Mouse (Mus musculus): ENCODE measurements at regions not wholly inside any gene's neighbourhood (a gene's known extent, or its start where the extent isn't known, plus 50 kb on each side); places are given as distances from the start of the nearest gene placed in this dataset.

GRCm38 (mm10) chr10:109607121-109607520 is 596.3 kb upstream of the Syt1 start:
- in situ Hi-C loops (cut with MboI; ENCODE audit: low sequenced_read_pairs in 2 of 2, unreplicated experiment in 2 of 2): no loop called here
- Histone ChIP-seq H3K9ac (ENCODE audit: insufficient read depth, low read depth, low read length, poor library complexity, severe bottlenecking) (no peak overlapping the region), H3K27ac (ENCODE audit: insufficient read depth, low read depth, low read length, poor library complexity, severe bottlenecking) (no peak overlapping the region), H3K4me3 (ENCODE audit: insufficient read depth in 1 of 2, low read depth in 1 of 2, low read length in 2 of 2, poor library complexity in 1 of 2, severe bottlenecking in 1 of 2) (no peak overlapping the region), H3K4me1 (ENCODE audit: control insufficient read depth in 2 of 2, insufficient read depth in 2 of 2, low read length in 2 of 2, poor library complexity in 1 of 2) (no peaks in the 10 kb centered on the region), H3K36me3 (ENCODE audit: control insufficient read depth, insufficient read depth, low read length, poor library complexity, severe bottlenecking) (no peaks in the 10 kb centered on the region), H3K9me3 (ENCODE audit: control insufficient read depth, insufficient read depth, low read depth, low read length) (no peaks in the 10 kb centered on the region)
- TF ChIP-seq ZNF384 (IDR thresholded peaks at IDR 0.05; ENCODE audit: low read depth, low read length) (no peak), HCFC1 (IDR thresholded peaks at IDR 0.05; ENCODE audit: borderline replicate concordance, insufficient read depth, low read length) (no peak), ZC3H11A (IDR thresholded peaks at IDR 0.05; ENCODE audit: borderline replicate concordance, low read depth, low read length) (no peak), MAFK (IDR thresholded peaks at IDR 0.05; ENCODE audit: insufficient read depth, low read depth, low read length) (no peak), CHD2 (IDR thresholded peaks at IDR 0.05; ENCODE audit: low read depth, low read length) (no peak)
- DNase-seq (ENCODE audit: low read depth, low spot score): no peak

- DNase-seq (ENCODE audit: low read depth, low spot score): no peak
These were observed 592.5 kb upstream of the Syt1 start for GRCm38 (mm10) chr10:109603241-109603640.

GRCm38 (mm10) chr10:109598604-109599003 is 587.8 kb upstream of the Syt1 start:
- H3K4me3 ChIP-seq (ENCODE audit: insufficient read depth in 1 of 2, low read depth in 1 of 2, low read length in 2 of 2, poor library complexity in 1 of 2, severe bottlenecking in 1 of 2): no peak overlapping the region
- H3K27ac ChIP-seq (ENCODE audit: insufficient read depth, low read depth, low read length, poor library complexity, severe bottlenecking): no peak overlapping the region
- TF ChIP-seq MAFK (IDR thresholded peaks at IDR 0.05; ENCODE audit: insufficient read depth, low read depth, low read length) (no peak), ZNF384 (IDR thresholded peaks at IDR 0.05; ENCODE audit: low read depth, low read length) (no peak), CHD2 (IDR thresholded peaks at IDR 0.05; ENCODE audit: low read depth, low read length) (no peak), HCFC1 (IDR thresholded peaks at IDR 0.05; ENCODE audit: borderline replicate concordance, insufficient read depth, low read length) (no peak), ZC3H11A (IDR thresholded peaks at IDR 0.05; ENCODE audit: borderline replicate concordance, low read depth, low read length) (no peak)
- DNase-seq (ENCODE audit: low read depth, low spot score): no peak
- no peaks in the 10 kb centered on the region for H3K4me1 ChIP-seq (ENCODE audit: control insufficient read depth in 2 of 2, insufficient read depth in 2 of 2, low read length in 2 of 2, poor library complexity in 1 of 2)
- H3K36me3 ChIP-seq (ENCODE audit: control insufficient read depth, insufficient read depth, low read length, poor library complexity, severe bottlenecking): no peaks in the 10 kb centered on the region
- in situ Hi-C loops (cut with MboI; ENCODE audit: low sequenced_read_pairs in 2 of 2, unreplicated experiment in 2 of 2): no loop called here
- H3K9ac ChIP-seq (ENCODE audit: insufficient read depth, low read depth, low read length, poor library complexity, severe bottlenecking): no peak overlapping the region
- no peaks in the 10 kb centered on the region for H3K9me3 ChIP-seq (ENCODE audit: control insufficient read depth, insufficient read depth, low read depth, low read length)

More at GRCm38 (mm10) chr10:109603241-109603640, 592.5 kb upstream of the Syt1 start:
- no peak overlapping the region for H3K9ac ChIP-seq (ENCODE audit: insufficient read depth, low read depth, low read length, poor library complexity, severe bottlenecking)
- H3K36me3 ChIP-seq (ENCODE audit: control insufficient read depth, insufficient read depth, low read length, poor library complexity, severe bottlenecking): no peaks in the 10 kb centered on the region
- H3K4me3 ChIP-seq (ENCODE audit: insufficient read depth in 1 of 2, low read depth in 1 of 2, low read length in 2 of 2, poor library complexity in 1 of 2, severe bottlenecking in 1 of 2): no peak overlapping the region
- no peak overlapping the region for H3K27ac ChIP-seq (ENCODE audit: insufficient read depth, low read depth, low read length, poor library complexity, severe bottlenecking)
- in situ Hi-C loops (cut with MboI; ENCODE audit: low sequenced_read_pairs in 2 of 2, unreplicated experiment in 2 of 2): no loop called here
- TF ChIP-seq MAFK (IDR thresholded peaks at IDR 0.05; ENCODE audit: insufficient read depth, low read depth, low read length) (no peak), ZNF384 (IDR thresholded peaks at IDR 0.05; ENCODE audit: low read depth, low read length) (no peak), ZC3H11A (IDR thresholded peaks at IDR 0.05; ENCODE audit: borderline replicate concordance, low read depth, low read length) (no peak), CHD2 (IDR thresholded peaks at IDR 0.05; ENCODE audit: low read depth, low read length) (no peak), HCFC1 (IDR thresholded peaks at IDR 0.05; ENCODE audit: borderline replicate concordance, insufficient read depth, low read length) (no peak)
- H3K9me3 ChIP-seq (ENCODE audit: control insufficient read depth, insufficient read depth, low read depth, low read length): no peaks in the 10 kb centered on the region
- no peaks in the 10 kb centered on the region for H3K4me1 ChIP-seq (ENCODE audit: control insufficient read depth in 2 of 2, insufficient read depth in 2 of 2, low read length in 2 of 2, poor library complexity in 1 of 2)

- Histone ChIP-seq H3K9ac (ENCODE audit: insufficient read depth, low read depth, low read length, poor library complexity, severe bottlenecking) (no peak overlapping the region), H3K36me3 (ENCODE audit: control insufficient read depth, insufficient read depth, low read length, poor library complexity, severe bottlenecking) (no peaks in the 10 kb centered on the region), H3K4me3 (ENCODE audit: insufficient read depth in 1 of 2, low read depth in 1 of 2, low read length in 2 of 2, poor library complexity in 1 of 2, severe bottlenecking in 1 of 2) (no peak overlapping the region), H3K4me1 (ENCODE audit: control insufficient read depth in 2 of 2, insufficient read depth in 2 of 2, low read length in 2 of 2, poor library complexity in 1 of 2) (no peaks in the 10 kb centered on the region), H3K27ac (ENCODE audit: insufficient read depth, low read depth, low read length, poor library complexity, severe bottlenecking) (no peak overlapping the region), H3K9me3 (ENCODE audit: control insufficient read depth, insufficient read depth, low read depth, low read length) (no peaks in the 10 kb centered on the region)
- in situ Hi-C loops (cut with MboI; ENCODE audit: low sequenced_read_pairs in 2 of 2, unreplicated experiment in 2 of 2): no loop called here
- no peak for DNase-seq (ENCODE audit: low read depth, low spot score)
- no peak for TF ChIP-seq HCFC1 (IDR thresholded peaks at IDR 0.05; ENCODE audit: borderline replicate concordance, insufficient read depth, low read length)
- TF ChIP-seq CHD2 (IDR thresholded peaks at IDR 0.05; ENCODE audit: low read depth, low read length): no peak
- TF ChIP-seq MAFK (IDR thresholded peaks at IDR 0.05; ENCODE audit: insufficient read depth, low read depth, low read length): no peak
- TF ChIP-seq ZNF384 (IDR thresholded peaks at IDR 0.05; ENCODE audit: low read depth, low read length): no peak
- TF ChIP-seq ZC3H11A (IDR thresholded peaks at IDR 0.05; ENCODE audit: borderline replicate concordance, low read depth, low read length): no peak
These were observed 562.4 kb upstream of the Syt1 start for GRCm38 (mm10) chr10:109573200-109573599.

GRCm38 (mm10) chr10:109569798-109570197 is 559.0 kb upstream of the Syt1 start:
- Histone ChIP-seq H3K27ac (ENCODE audit: insufficient read depth, low read depth, low read length, poor library complexity, severe bottlenecking) (no peak overlapping the region), H3K4me1 (ENCODE audit: control insufficient read depth in 2 of 2, insufficient read depth in 2 of 2, low read length in 2 of 2, poor library complexity in 1 of 2) (no peaks in the 10 kb centered on the region), H3K9me3 (ENCODE audit: control insufficient read depth, insufficient read depth, low read depth, low read length) (no peaks in the 10 kb centered on the region), H3K36me3 (ENCODE audit: control insufficient read depth, insufficient read depth, low read length, poor library complexity, severe bottlenecking) (no peaks in the 10 kb centered on the region), H3K9ac (ENCODE audit: insufficient read depth, low read depth, low read length, poor library complexity, severe bottlenecking) (no peak overlapping the region), H3K4me3 (ENCODE audit: insufficient read depth in 1 of 2, low read depth in 1 of 2, low read length in 2 of 2, poor library complexity in 1 of 2, severe bottlenecking in 1 of 2) (no peak overlapping the region)
- in situ Hi-C loops (cut with MboI; ENCODE audit: low sequenced_read_pairs in 2 of 2, unreplicated experiment in 2 of 2): no loop called here
- no peak for TF ChIP-seq ZNF384 (IDR thresholded peaks at IDR 0.05; ENCODE audit: low read depth, low read length)
- no peak for TF ChIP-seq HCFC1 (IDR thresholded peaks at IDR 0.05; ENCODE audit: borderline replicate concordance, insufficient read depth, low read length)
- TF ChIP-seq MAFK (IDR thresholded peaks at IDR 0.05; ENCODE audit: insufficient read depth, low read depth, low read length): no peak
- no peak for TF ChIP-seq CHD2 (IDR thresholded peaks at IDR 0.05; ENCODE audit: low read depth, low read length)
- TF ChIP-seq ZC3H11A (IDR thresholded peaks at IDR 0.05; ENCODE audit: borderline replicate concordance, low read depth, low read length): no peak
- no peak for DNase-seq (ENCODE audit: low read depth, low spot score)
